Mouse (Mus musculus) myocyte (in vitro differentiated cells): ENCODE data around the gene Olfr804. TPM values are rescaled to one million over a fixed set of nuclear protein-coding genes. Genes with fewer than 3 reads are reported as not detected.

ENCODE experiments used
- H3K27me3 ChIP-seq: one replicate; pipeline ENCODE4 v1.6.1; 2011; ENCODE audit not compliant: control insufficient read depth, insufficient read depth, insufficient read length
- H3K36me3 ChIP-seq: one replicate; pipeline ENCODE4 v1.6.1; 2011; ENCODE audit not compliant: control insufficient read depth, insufficient read depth
- H3K4me2 ChIP-seq: one replicate; pipeline ENCODE4 v1.6.1; 2011; ENCODE audit warnings: low read depth, control low read depth
- H3K4me3 ChIP-seq: one replicate; pipeline ENCODE4 v1.5.1; 2011; ENCODE audit warnings: mild to moderate bottlenecking, control low read depth, moderate library complexity
- H3K79me2 ChIP-seq: one replicate; pipeline ENCODE4 v1.6.1; 2011; ENCODE audit not compliant: control insufficient read depth, insufficient read depth
- H3ac ChIP-seq: one replicate; pipeline ENCODE4 v1.6.1; 2011; ENCODE audit not compliant: control insufficient read depth, insufficient read length
- CEBPB ChIP-seq: IDR thresholded peaks from 2 replicates; pipeline ENCODE4 v1.6.1; 2011; ENCODE audit warnings: mild to moderate bottlenecking, moderate library complexity; ENCODE audit not compliant: poor library complexity, insufficient read depth, severe bottlenecking
- E2F4 ChIP-seq: IDR thresholded peaks from one replicate; pipeline ENCODE4 v1.6.1; 2011; ENCODE audit warnings: mild to moderate bottlenecking, control low read depth, moderate library complexity; ENCODE audit not compliant: insufficient read depth
- MAX ChIP-seq: IDR thresholded peaks from one replicate; pipeline ENCODE4 v1.6.1; 2011; ENCODE audit warnings: low read depth, mild to moderate bottlenecking, control low read depth
- MYOD1 ChIP-seq, 3 experiments: IDR thresholded peaks; one replicate each; pipeline ENCODE4 v1.6.1; 2011; ENCODE audit warnings: control low read depth in 2 of 3, low read depth in 2 of 3, mild to moderate bottlenecking in 2 of 3, moderate library complexity in 1 of 3; ENCODE audit not compliant: insufficient read length in 2 of 3, control insufficient read depth in 1 of 3
- MYOG ChIP-seq, 3 experiments: IDR thresholded peaks; one replicate each; pipeline ENCODE4 v1.6.1; 2011; ENCODE audit warnings: control low read depth in 2 of 3, low read depth in 2 of 3, mild to moderate bottlenecking in 2 of 3; ENCODE audit not compliant: insufficient read length in 2 of 3, control insufficient read depth in 1 of 3, insufficient read depth in 1 of 3
- POLR2A ChIP-seq: IDR thresholded peaks from one replicate; pipeline ENCODE4 v1.6.1; 2011; ENCODE audit warnings: low read depth, mild to moderate bottlenecking, control low read depth, moderate library complexity; ENCODE audit not compliant: insufficient read length
- POLR2AphosphoS2 ChIP-seq: IDR thresholded peaks from one replicate; pipeline ENCODE4 v1.6.1; 2011; ENCODE audit warnings: low read depth, control low read depth; ENCODE audit not compliant: insufficient read length
- REST ChIP-seq: IDR thresholded peaks from one replicate; pipeline ENCODE4 v1.6.1; 2011; ENCODE audit warnings: mild to moderate bottlenecking, control low read depth, moderate library complexity; ENCODE audit not compliant: insufficient read depth, insufficient read length
- SRF ChIP-seq: IDR thresholded peaks from one replicate; pipeline ENCODE4 v1.6.1; 2011; ENCODE audit warnings: low read depth; ENCODE audit not compliant: control insufficient read depth, insufficient read length
- TCF12 ChIP-seq: IDR thresholded peaks from one replicate; pipeline ENCODE4 v1.6.1; 2011; ENCODE audit warnings: mild to moderate bottlenecking, control low read depth; ENCODE audit not compliant: poor library complexity, insufficient read depth, severe bottlenecking
- TCF3 ChIP-seq: IDR thresholded peaks from one replicate; pipeline ENCODE4 v1.6.1; 2011; ENCODE audit warnings: low read depth, control low read depth; ENCODE audit not compliant: insufficient read length
- USF1 ChIP-seq: IDR thresholded peaks from one replicate; pipeline ENCODE4 v1.6.1; 2011; ENCODE audit warnings: low read depth, mild to moderate bottlenecking, control low read depth, moderate library complexity
- polyA plus RNA-seq: library from polyadenylated mRNA; unstranded; fragments of >200 nt; fragmentation: generic; extraction: Trizol; gene quantifications from one replicate; pipeline ENCODE4 v1.2.1, GENCODE M21; 2012; ENCODE audit warnings: missing spikeins

The Olfr804 gene
- polyA plus RNA-seq, 1 experiment: not detected

DNA sequence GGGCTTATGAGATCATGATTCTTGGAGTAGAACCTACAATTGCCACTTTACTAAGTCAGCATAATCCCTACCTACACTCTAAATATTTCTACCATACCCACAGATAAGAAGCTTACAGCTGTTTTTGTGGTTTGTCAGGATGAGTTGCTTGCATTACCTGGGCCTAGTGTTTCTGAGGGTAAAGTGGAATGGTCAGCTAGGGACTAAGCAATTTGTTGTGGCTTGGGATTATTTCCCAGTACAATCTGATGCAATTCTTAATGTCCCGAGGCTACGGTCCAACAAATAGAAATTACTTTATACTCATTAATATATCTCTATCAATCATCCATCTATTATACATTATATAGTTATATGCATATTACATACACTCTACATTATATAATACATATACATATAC lies 26.3 kb downstream of the Olfr804 start, which contains the start of gene Olfr805:
Gene Olfr805, minus strand, starts transcription at position 101 of the 400 bp plus-strand sequence.
- H3K36me3 ChIP-seq: no peaks in the 10 kb centered on the region
- H3K4me3 ChIP-seq: no peak within 1 kb of the TSS
- no peaks in the 10 kb centered on the region for H3K27me3 ChIP-seq
- H3K79me2 ChIP-seq: no peaks in the 10 kb centered on the region
- TF ChIP-seq CEBPB (no peak), POLR2AphosphoS2 (no peak), TCF12 (no peak), POLR2A (no peak), USF1 (no peak), E2F4 (no peak), REST (no peak), SRF (no peak), MYOD1 (IDR thresholded peaks at IDR 0.05; ENCODE audit: control insufficient read depth in 1 of 3, insufficient read length in 2 of 3, low read depth in 2 of 3) (no peak), MYOG (IDR thresholded peaks at IDR 0.05; ENCODE audit: control insufficient read depth in 1 of 3, insufficient read depth in 1 of 3, insufficient read length in 2 of 3, low read depth in 2 of 3) (no peak), MAX (no peak), TCF3 (no peak)
- H3K4me2 ChIP-seq: no peak within 1 kb of the TSS
- no peak within 1 kb of the TSS for H3ac ChIP-seq

DNA sequence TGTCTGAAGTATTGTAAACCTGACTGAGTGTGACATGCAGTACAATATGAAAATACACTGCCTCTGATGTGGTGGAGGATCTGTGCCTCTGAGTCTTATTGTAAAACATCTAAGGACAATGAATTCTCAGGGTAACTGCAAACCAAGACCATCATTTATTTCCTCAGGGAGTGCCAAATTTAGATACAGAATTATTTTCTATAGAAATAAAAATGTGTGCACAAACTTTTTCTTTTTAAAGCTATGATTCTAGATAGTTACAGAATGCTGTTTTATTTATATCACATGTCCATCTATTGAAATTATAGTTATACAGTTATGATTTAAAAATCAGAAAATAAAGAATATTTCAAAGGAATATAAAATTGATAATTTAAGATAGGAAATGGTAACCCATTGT lies 38.8 kb downstream of the Olfr804 start, which contains the start of gene Olfr806:
Gene Olfr806, minus strand, starts transcription at position 101 of the 400 bp plus-strand sequence.
- Histone ChIP-seq H3K27me3 (no peaks in the 10 kb centered on the region), H3K36me3 (no peaks in the 10 kb centered on the region), H3K4me2 (no peak within 1 kb of the TSS), H3K79me2 (no peaks in the 10 kb centered on the region), H3K4me3 (no peak within 1 kb of the TSS), H3ac (no peak within 1 kb of the TSS)
- TF ChIP-seq POLR2A: no peak
- no peak for TF ChIP-seq POLR2AphosphoS2
- TF ChIP-seq SRF: no peak
- no peak for TF ChIP-seq MYOD1 (IDR thresholded peaks at IDR 0.05; ENCODE audit: control insufficient read depth in 1 of 3, insufficient read length in 2 of 3, low read depth in 2 of 3)
- TF ChIP-seq E2F4: no peak
- TF ChIP-seq REST: no peak
- TF ChIP-seq MYOG (IDR thresholded peaks at IDR 0.05; ENCODE audit: control insufficient read depth in 1 of 3, insufficient read depth in 1 of 3, insufficient read length in 2 of 3, low read depth in 2 of 3): no peak
- TF ChIP-seq USF1: no peak
- no peak for TF ChIP-seq MAX
- TF ChIP-seq TCF3: no peak
- TF ChIP-seq CEBPB: no peak
- TF ChIP-seq TCF12: no peak

DNA sequence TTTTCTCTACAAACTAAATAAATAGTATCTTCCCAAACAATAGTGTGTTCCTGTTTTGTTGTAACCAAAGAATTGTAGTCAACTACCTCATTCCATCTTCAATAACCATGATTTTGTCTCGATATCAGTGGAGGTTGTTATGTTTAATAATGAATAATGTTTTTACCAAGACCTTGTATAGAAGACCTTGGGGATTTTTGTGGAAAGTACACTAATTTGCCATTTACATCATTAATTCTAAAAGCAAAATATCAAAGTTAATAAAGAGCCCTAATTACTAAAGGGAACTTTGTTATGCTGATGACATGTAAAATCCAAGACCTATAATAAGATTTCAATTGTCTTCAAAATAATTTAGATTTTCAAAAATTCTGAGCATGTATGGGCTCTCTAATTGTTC lies 54.7 kb downstream of the Olfr804 start, which contains the start of gene Olfr807:
Gene Olfr807, minus strand, starts transcription at position 101 of the 400 bp plus-strand sequence.
- Histone ChIP-seq H3ac (no peak within 1 kb of the TSS), H3K4me2 (no peak within 1 kb of the TSS), H3K36me3 (no peaks in the 10 kb centered on the region), H3K27me3 (no peaks in the 10 kb centered on the region), H3K4me3 (no peak within 1 kb of the TSS), H3K79me2 (no peaks in the 10 kb centered on the region)
- TF ChIP-seq MYOG (IDR thresholded peaks at IDR 0.05; ENCODE audit: control insufficient read depth in 1 of 3, insufficient read depth in 1 of 3, insufficient read length in 2 of 3, low read depth in 2 of 3): no peak
- TF ChIP-seq POLR2AphosphoS2: no peak
- TF ChIP-seq REST: no peak
- TF ChIP-seq SRF: no peak
- TF ChIP-seq TCF3: no peak
- no peak for TF ChIP-seq USF1
- TF ChIP-seq MYOD1 (IDR thresholded peaks at IDR 0.05; ENCODE audit: control insufficient read depth in 1 of 3, insufficient read length in 2 of 3, low read depth in 2 of 3): no peak
- no peak for TF ChIP-seq POLR2A
- no peak for TF ChIP-seq E2F4
- TF ChIP-seq MAX: no peak

Other genes starting within 250 kb of the Olfr804 start
- gene Olfr787, start 241.3 kb upstream of the Olfr804 start, polyA plus RNA-seq: not detected
- not detected for gene Olfr788, start 232.2 kb upstream of the Olfr804 start, polyA plus RNA-seq
- gene Olfr789, start 218.5 kb upstream of the Olfr804 start, polyA plus RNA-seq: not detected
- gene Olfr790, start 204.7 kb upstream of the Olfr804 start, polyA plus RNA-seq: not detected
- not detected for gene Olfr791, start 181.4 kb upstream of the Olfr804 start, polyA plus RNA-seq
- gene Olfr792, start 164.0 kb upstream of the Olfr804 start, polyA plus RNA-seq: not detected
- gene Olfr794, start 135.6 kb upstream of the Olfr804 start, polyA plus RNA-seq: not detected
- gene Olfr796, start 90.6 kb upstream of the Olfr804 start, polyA plus RNA-seq: not detected
- not detected for gene Olfr798, start 75.3 kb upstream of the Olfr804 start, polyA plus RNA-seq
- not detected for gene Olfr799, start 65.7 kb upstream of the Olfr804 start, polyA plus RNA-seq
- not detected for gene Olfr800, start 45.5 kb upstream of the Olfr804 start, polyA plus RNA-seq
- not detected for gene Olfr801, start 29.3 kb upstream of the Olfr804 start, polyA plus RNA-seq
- gene Olfr802, start 15.0 kb upstream of the Olfr804 start, polyA plus RNA-seq: not detected
- not detected for gene Olfr803, start 8.9 kb upstream of the Olfr804 start, polyA plus RNA-seq
- gene Olfr805, start 26.2 kb downstream of the Olfr804 start, polyA plus RNA-seq: 0.08 TPM
- not detected for gene Olfr806, start 38.7 kb downstream of the Olfr804 start, polyA plus RNA-seq
- not detected for gene Olfr807, start 54.6 kb downstream of the Olfr804 start, polyA plus RNA-seq
- not detected for gene Olfr808, start 62.3 kb downstream of the Olfr804 start, polyA plus RNA-seq
- not detected for gene Olfr809, start 71.4 kb downstream of the Olfr804 start, polyA plus RNA-seq
- 0.04 TPM for gene Olfr810, start 91.7 kb downstream of the Olfr804 start, polyA plus RNA-seq
- gene Olfr811, start 101.2 kb downstream of the Olfr804 start, polyA plus RNA-seq: not detected
- not detected for gene Olfr812, start 142.9 kb downstream of the Olfr804 start, polyA plus RNA-seq
- not detected for gene Olfr813, start 152.2 kb downstream of the Olfr804 start, polyA plus RNA-seq
- gene Olfr814, start 176.6 kb downstream of the Olfr804 start, polyA plus RNA-seq: not detected
- gene Olfr815, start 202.7 kb downstream of the Olfr804 start, polyA plus RNA-seq: not detected
- gene Olfr816, start 212.4 kb downstream of the Olfr804 start, polyA plus RNA-seq: not detected
- gene Olfr818, start 245.9 kb downstream of the Olfr804 start, polyA plus RNA-seq: not detected